Mouse (Mus musculus) v-Abl transformed pro-B cells (cell line): Measurements from ENCODE around the gene Olfr948.

Source experiments
- in situ Hi-C, 2 experiments: fragments of 400-800 bp; cut with MboI; formaldehyde crosslinking; loops; one replicate each; pipeline ENCODE4 v1.15.1; 2025; ENCODE audit not compliant: unreplicated experiment in 2 of 2

The Olfr948 gene

DNA sequence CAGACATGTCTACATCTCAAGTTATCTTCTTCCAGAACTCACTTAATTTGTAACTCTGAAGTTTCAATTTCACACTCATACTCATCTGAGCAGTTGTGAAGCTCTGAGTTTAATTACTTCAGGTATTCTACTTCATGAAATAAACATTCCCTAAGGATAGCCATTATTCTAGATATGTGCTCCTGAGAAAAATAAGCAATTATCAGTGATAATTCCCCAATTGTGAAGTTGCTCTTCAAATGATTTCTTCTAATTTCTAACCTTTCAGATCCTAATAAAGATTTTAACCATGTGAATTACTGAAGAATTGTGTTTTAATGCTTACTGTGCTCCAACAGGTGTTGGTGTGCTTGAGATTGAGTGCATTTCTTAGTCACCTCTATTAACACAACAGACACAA is at the start of gene Olfr948:
Gene Olfr948, minus strand, starts transcription at position 101 of the 400 bp plus-strand sequence.
- in situ Hi-C loops: no loop called here

DNA sequence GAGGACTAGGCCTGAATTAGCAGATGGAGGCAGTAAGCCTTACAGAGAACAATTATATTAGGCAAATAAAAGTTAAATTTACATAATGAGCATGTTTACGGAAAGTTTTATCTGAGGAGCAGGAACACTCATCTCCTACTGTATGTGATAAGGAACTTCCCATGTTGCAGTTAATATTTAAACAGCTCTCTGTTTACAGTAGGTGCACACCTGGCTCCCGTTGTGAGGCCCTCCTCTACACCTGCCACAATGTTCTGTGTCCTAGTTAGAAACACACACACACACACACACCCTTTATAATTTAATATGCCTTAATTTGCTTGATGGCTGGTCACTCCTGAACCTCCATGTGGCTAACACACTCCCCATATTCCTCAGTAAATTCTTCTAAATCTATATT is 38.7 kb downstream of the Olfr948 start:
- in situ Hi-C loops: no loop called here

DNA sequence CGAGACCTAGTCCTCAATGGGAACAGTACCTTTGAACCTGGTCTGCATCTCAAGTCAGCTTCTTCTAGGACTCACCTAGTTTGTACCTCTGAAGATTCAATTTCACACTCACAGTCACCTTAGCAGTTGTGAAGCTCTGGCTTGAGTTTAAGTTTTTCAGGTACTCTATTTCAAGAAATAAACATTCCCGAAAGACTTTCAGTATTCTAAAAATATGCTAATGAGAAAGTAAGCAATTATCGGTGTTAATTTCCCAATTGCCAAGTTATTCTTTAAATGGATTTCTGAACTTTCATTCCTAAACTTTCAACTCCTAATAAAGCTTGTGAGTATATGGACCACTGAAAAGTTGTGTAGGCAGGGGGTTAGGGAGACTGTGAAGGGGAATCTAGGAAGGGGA is 49.1 kb downstream of the Olfr948 start, which contains the start of gene Olfr945:
Gene Olfr945, minus strand, starts transcription at position 101 of the 400 bp plus-strand sequence.
- in situ Hi-C loops: no loop called here
